Mouse (Mus musculus) intestine, postnatal 0 days (tissue): ENCODE results near the gene Spsb3. TPM values are rescaled to one million over a fixed set of nuclear protein-coding genes. Genes with fewer than 3 reads are reported as not detected.

Experiments
- ATAC-seq: fragments of 200-750 bp; cut with Nextera tagmentation; 2 replicates; pipeline ENCODE4 v1.8.0; 2017; ENCODE audit warnings: mild to moderate bottlenecking, moderate TSS enrichment, moderate library complexity
- H3K27ac ChIP-seq: fragments of 300-500 bp; sonication (generic); 2 replicates; pipeline ENCODE4 v1.5.1; 2014; ENCODE audit warnings: mild to moderate bottlenecking, low read depth, low read length, moderate library complexity
- H3K27me3 ChIP-seq: fragments of 300-500 bp; sonication (generic); replicated peaks from 2 replicates; pipeline ENCODE4 v1.6.1; 2014; ENCODE audit warnings: low read length, mixed read lengths; ENCODE audit not compliant: control insufficient read depth, insufficient read depth
- H3K36me3 ChIP-seq: fragments of 300-500 bp; sonication (generic); 2 replicates; pipeline ENCODE4 v1.6.1; 2014; ENCODE audit warnings: mild to moderate bottlenecking, moderate library complexity; ENCODE audit not compliant: control insufficient read depth, insufficient read depth
- H3K4me1 ChIP-seq: fragments of 300-500 bp; sonication (generic); replicated peaks from 2 replicates; pipeline ENCODE4 v1.6.1; 2014; ENCODE audit warnings: antibody characterized with exemption, low read length, mixed read lengths; ENCODE audit not compliant: control insufficient read depth, insufficient read depth
- H3K4me2 ChIP-seq: fragments of 300-500 bp; sonication (generic); replicated peaks from 2 replicates; pipeline ENCODE4 v1.6.1; 2014; ENCODE audit warnings: low read depth, mild to moderate bottlenecking, moderate library complexity
- H3K4me3 ChIP-seq: fragments of 300-500 bp; sonication (generic); 2 replicates; pipeline ENCODE4 v1.5.1; 2014; ENCODE audit warnings: low read depth, low read length
- H3K9ac ChIP-seq: fragments of 300-500 bp; sonication (generic); 2 replicates; pipeline ENCODE4 v1.6.1; 2014; ENCODE audit warnings: mild to moderate bottlenecking, low read depth, low read length
- H3K9me3 ChIP-seq: fragments of 300-500 bp; sonication (generic); 2 replicates; pipeline ENCODE4 v1.6.1; 2016; ENCODE audit warnings: mixed run types; ENCODE audit not compliant: control insufficient read depth
- CTCF ChIP-seq: sonication (generic); IDR thresholded peaks from 2 replicates; pipeline ENCODE4 v1.5.1; 2016; ENCODE audit warnings: low read depth, mild to moderate bottlenecking, control low read depth, antibody characterized with exemption, moderate library complexity
- WGBS: fragments of 180-500 bp; shearing (Covaris S2); extraction: QIAGEN DNeasy Blood & Tissue Kit; methylation state at CpG from one replicate; pipeline ENCODE4 v1.1.7; 2014; 5-methylcytosine and 5-hydroxymethylcytosine counted together
- polyA plus RNA-seq: library from polyadenylated mRNA; unstranded; fragments of >200 nt; fragmentation: Nextera tagmentation; extraction: Ambion mirVana; gene quantifications from 2 replicates; pipeline ENCODE4 v1.2.1, GENCODE M21; 2015

Spsb3 gene
- polyA plus RNA-seq, 1 experiment from 2014 or later: 43.4 TPM

- TF ChIP-seq CTCF: no peak
- no peak overlapping the region for H3K9ac ChIP-seq
- no peaks in the 10 kb centered on the region for H3K27me3 ChIP-seq
- no peaks in the 10 kb centered on the region for H3K4me1 ChIP-seq
- ATAC-seq: no peak
- no peaks in the 10 kb centered on the region for H3K9me3 ChIP-seq
- peaks cover 100% of the 10 kb centered on the region for H3K36me3 ChIP-seq
- WGBS: 89% methylated on average over 9 of the region's 9 CpGs
- no peak overlapping the region for H3K27ac ChIP-seq
- no peak overlapping the region for H3K4me3 ChIP-seq
- H3K4me2 ChIP-seq: no peak overlapping the region
Observed at GRCm38 (mm10) chr17:24903767-24904166, 17.3 kb downstream of the Spsb3 start.

DNA sequence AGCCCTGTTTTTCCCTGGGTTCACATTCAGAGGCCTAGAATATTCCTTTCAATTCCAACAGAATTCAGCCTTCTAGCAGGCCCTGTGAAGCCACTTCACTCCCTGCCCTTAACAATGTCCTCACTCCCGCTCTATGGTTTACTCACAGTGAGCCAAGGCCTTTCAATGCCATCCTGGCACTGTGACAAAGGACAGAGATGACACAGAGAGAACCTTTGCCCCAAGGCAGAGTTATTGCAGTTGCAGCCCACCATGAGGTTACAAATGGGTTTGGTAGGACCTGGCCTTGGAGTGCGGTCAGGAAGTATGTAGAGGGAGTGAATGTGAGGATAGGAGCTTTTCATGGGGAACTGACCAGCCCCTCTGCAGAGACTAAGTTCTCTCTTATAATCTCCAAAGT is 21.1 kb downstream of the Spsb3 start:
- Histone ChIP-seq H3K36me3 (peaks cover 97% of the 10 kb centered on the region), H3K9ac (no peak overlapping the region), H3K4me3 (no peak overlapping the region), H3K4me1 (no peaks in the 10 kb centered on the region), H3K4me2 (no peak overlapping the region), H3K27me3 (no peaks in the 10 kb centered on the region), H3K9me3 (no peaks in the 10 kb centered on the region), H3K27ac (no peak overlapping the region)
- ATAC-seq: no peak
- WGBS: 92% methylated on average over 2 of the region's 2 CpGs
- no peak for TF ChIP-seq CTCF

GRCm38 (mm10) chr17:24913984-24914383 is 27.5 kb downstream of the Spsb3 start:
- no peaks in the 10 kb centered on the region for H3K9me3 ChIP-seq

DNA sequence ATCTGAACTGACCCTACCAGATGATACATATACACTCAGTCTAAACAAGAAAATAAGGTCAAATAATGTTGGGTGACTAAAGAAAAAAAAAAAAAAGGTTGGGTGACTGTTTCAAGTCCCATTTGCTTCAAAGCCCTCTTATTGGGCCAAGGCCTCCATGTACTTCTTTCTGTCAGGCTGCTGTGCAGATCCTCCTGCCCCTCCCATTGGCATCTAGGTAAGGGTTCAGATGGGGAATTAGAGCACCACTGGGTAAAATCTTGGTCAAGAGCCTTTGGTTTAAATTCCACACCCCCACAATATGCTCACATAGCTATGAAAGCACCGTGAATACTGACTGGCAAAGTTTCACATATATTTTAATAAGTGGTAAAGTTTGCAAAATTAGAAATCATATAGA is 36.8 kb downstream of the Spsb3 start:
- 98% methylated on average over 1 of the region's 1 CpGs for WGBS
- H3K36me3 ChIP-seq: peaks cover 84% of the 10 kb centered on the region
- H3K4me3 ChIP-seq: no peak overlapping the region
- no peaks in the 10 kb centered on the region for H3K9me3 ChIP-seq
- no peaks in the 10 kb centered on the region for H3K4me1 ChIP-seq
- no peak overlapping the region for H3K4me2 ChIP-seq
- no peak overlapping the region for H3K9ac ChIP-seq
- ATAC-seq: no peak
- H3K27me3 ChIP-seq: no peaks in the 10 kb centered on the region
- no peak overlapping the region for H3K27ac ChIP-seq
- TF ChIP-seq CTCF: no peak

More at GRCm38 (mm10) chr17:24913984-24914383, 27.5 kb downstream of the Spsb3 start:
- H3K27ac ChIP-seq: no peak overlapping the region
- H3K27me3 ChIP-seq: no peaks in the 10 kb centered on the region
- no peak overlapping the region for H3K4me2 ChIP-seq
- no peaks in the 10 kb centered on the region for H3K4me1 ChIP-seq
- peaks cover 95% of the 10 kb centered on the region for H3K36me3 ChIP-seq
- no peak overlapping the region for H3K4me3 ChIP-seq
- no peak for TF ChIP-seq CTCF
- no peak overlapping the region for H3K9ac ChIP-seq
- ATAC-seq: no peak

DNA sequence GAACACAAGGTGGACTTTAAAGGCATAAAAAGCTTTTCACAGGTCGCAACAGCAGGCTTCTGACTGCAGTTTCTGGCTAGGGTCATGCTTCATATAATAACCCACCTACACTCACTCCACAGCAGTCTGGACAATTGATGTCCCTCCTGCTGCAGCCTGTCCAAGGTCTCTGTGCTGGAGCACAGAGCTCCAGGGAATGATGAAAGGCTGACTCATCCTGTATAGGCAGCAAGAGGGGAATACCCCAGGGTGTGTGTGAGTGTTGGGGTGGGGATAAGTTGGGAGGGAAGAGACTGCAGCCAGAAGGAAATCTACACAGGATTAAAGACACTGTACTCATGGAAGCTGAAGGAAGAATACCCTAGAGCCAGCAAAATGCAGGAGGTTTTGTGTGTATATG is 43.1 kb downstream of the Spsb3 start:
- no peaks in the 10 kb centered on the region for H3K4me1 ChIP-seq
- H3K9me3 ChIP-seq: no peaks in the 10 kb centered on the region
- H3K4me2 ChIP-seq: no peak overlapping the region
- H3K36me3 ChIP-seq: peaks cover 26% of the 10 kb centered on the region
- ATAC-seq: no peak
- H3K27me3 ChIP-seq: no peaks in the 10 kb centered on the region
- no peak overlapping the region for H3K9ac ChIP-seq
- no peak overlapping the region for H3K27ac ChIP-seq
- WGBS: 74% methylated on average over 1 of the region's 1 CpGs
- no peak overlapping the region for H3K4me3 ChIP-seq
- TF ChIP-seq CTCF: no peak

DNA sequence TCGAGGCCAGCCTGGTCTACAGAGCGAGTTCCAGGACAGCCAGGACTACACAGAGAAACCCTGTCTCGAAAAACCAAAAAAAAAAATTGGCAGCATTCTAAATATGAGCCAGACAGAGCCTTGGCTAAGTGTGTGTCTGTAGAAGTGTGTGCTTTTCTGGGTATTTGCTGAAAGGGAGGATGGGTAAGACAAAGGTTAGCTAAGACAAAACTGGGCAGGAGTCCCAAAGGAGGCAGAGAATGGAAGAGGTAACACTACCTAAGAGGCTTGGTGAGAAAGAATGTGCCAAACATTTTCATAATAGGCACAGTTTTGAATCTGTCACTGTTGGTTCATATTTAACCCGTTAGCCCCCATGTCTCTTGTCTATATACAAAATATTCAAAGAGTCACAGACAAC is 46.0 kb downstream of the Spsb3 start:
- H3K9me3 ChIP-seq: no peaks in the 10 kb centered on the region
- no peak overlapping the region for H3K4me3 ChIP-seq
- TF ChIP-seq CTCF: no peak
- no peak overlapping the region for H3K4me2 ChIP-seq
- 90% methylated on average over 4 of the region's 4 CpGs for WGBS
- no peaks in the 10 kb centered on the region for H3K27me3 ChIP-seq
- peaks cover 4% of the 10 kb centered on the region; the same call in 1 of the 2 replicates for H3K36me3 ChIP-seq
- no peaks in the 10 kb centered on the region; the same call in 1 of the 2 replicates for H3K4me1 ChIP-seq
- H3K9ac ChIP-seq: no peak overlapping the region
- no peak for ATAC-seq
- no peak overlapping the region for H3K27ac ChIP-seq

GRCm38 (mm10) chr17:24933163-24933562 is 46.7 kb downstream of the Spsb3 start:
- H3K27me3 ChIP-seq: no peaks in the 10 kb centered on the region
- no peak for TF ChIP-seq CTCF
- ATAC-seq: no peak
- no peak overlapping the region for H3K4me3 ChIP-seq
- no peak overlapping the region for H3K27ac ChIP-seq
- no peak overlapping the region for H3K9ac ChIP-seq
- no peaks in the 10 kb centered on the region; the same call in 1 of the 2 replicates for H3K4me1 ChIP-seq
- H3K4me2 ChIP-seq: no peak overlapping the region
- H3K9me3 ChIP-seq: no peaks in the 10 kb centered on the region
- 78% methylated on average over 4 of the region's 4 CpGs for WGBS
- no peaks in the 10 kb centered on the region for H3K36me3 ChIP-seq
